Mouse (Mus musculus) G1E-ER4 (cell line): Measurements from ENCODE around the gene Lypd4. TPM values are rescaled to one million over a fixed set of nuclear protein-coding genes. Genes with fewer than 3 reads are reported as not detected.
A peak's percentile ranks its signal among the peaks of the same experiment; 100 is the strongest.

ENCODE experiments used
- GATA1 ChIP-seq: IDR thresholded peaks from one replicate; pipeline ENCODE4 v1.8.0; 2012; ENCODE audit warnings: low read length, inconsistent platforms
- polyA plus RNA-seq: library from polyadenylated mRNA; stranded (reverse); fragments of >175 nt; gene quantifications from 2 replicates; pipeline ENCODE4 v1.2.3, GENCODE M21; 2012

Lypd4 gene
- polyA plus RNA-seq, 1 experiment = not detected

DNA sequence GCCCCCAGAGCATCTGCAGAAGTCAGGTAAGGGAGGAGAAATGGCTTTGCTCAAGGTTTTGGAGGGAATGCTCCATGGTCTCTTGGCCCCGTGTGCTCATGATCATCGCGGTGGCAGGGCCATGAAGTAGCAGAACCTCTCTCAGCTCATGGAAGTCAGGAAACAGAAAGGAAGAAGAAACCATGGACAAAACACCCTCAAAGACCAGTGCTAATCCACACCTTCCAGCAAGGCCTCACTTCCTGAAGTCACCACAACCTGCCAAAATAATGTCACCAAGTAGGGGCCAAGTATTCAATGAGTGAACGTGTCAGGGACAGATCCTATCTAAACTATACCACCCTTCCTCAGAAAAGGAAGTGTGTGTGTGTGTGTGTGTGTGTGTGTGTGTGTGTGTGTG, 6.9 kb downstream of the Lypd4 start:
- TF ChIP-seq GATA1 = no peak

- no peak for TF ChIP-seq GATA1
Observed at GRCm38 (mm10) chr7:24861913-24862312, 7.8 kb downstream of the Lypd4 start, which contains the start of gene Gm9844. Gene Gm9844 (plus strand): TSS chr7:24862213.

GRCm38 (mm10) chr7:24859234-24859633, 10.5 kb downstream of the Lypd4 start:
- peak; percentile 23 for TF ChIP-seq GATA1

DNA sequence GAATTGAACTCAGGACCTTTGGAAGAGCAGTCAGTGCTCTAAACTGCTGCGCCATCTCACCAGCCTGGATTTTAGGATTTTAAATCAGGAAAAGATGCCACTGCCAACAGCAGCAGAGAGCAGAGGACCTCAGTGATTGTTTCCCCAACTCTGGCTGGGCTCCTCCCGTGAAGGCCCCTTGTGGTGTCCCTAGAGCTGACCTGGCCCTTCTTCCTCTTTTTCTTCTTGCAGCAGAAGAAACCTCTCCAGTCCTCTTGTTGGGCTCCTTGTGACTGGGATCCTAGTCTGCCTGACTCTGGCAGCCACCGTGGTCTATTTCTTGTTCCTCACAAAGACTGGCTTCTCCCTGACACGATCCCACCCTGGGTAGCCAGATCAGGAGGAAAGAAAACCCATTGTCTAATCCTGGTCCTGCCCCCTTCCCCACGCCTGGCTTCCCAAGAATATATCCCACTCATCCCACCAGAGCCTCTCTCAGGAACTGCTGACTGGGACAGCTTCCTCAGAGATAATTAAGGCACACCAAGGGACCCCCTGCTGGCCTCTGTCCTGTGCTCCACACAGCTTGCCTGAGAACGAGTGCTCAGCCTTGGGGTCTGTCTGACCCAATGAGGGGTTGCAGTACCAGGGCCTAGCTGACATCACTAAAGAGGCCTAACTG, 13.2 kb downstream of the Lypd4 start:
- TF ChIP-seq GATA1 = no peak

GRCm38 (mm10) chr7:24853695-24854094, 16.0 kb downstream of the Lypd4 start:
- TF ChIP-seq GATA1 = no peak

DNA sequence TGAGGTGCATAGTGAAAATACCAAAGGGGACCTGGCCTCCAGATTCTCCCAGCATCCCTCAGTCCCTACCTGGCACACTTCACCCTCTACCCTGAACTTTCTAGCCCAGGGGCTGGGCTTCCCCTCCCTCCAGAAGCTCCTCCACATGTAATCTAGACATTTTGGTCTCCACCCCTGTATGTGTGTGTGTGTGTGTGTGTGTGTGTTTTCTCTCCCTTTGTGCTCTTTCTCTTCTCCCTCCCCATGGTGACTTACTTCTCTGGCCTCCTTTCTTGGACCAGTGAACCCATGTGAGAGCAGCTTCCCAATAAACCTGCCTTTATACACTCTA, 16.5 kb downstream of the Lypd4 start:
- no peak for TF ChIP-seq GATA1

- TF ChIP-seq GATA1 = no peak
Observed at GRCm38 (mm10) chr7:24852557-24853232, 17.0 kb downstream of the Lypd4 start.

- TF ChIP-seq GATA1 = peak; percentile 14
Observed at GRCm38 (mm10) chr7:24851596-24852325, 18.0 kb downstream of the Lypd4 start.

GRCm38 (mm10) chr7:24850899-24851303, 18.8 kb downstream of the Lypd4 start:
- peak; percentile 54 for TF ChIP-seq GATA1

DNA sequence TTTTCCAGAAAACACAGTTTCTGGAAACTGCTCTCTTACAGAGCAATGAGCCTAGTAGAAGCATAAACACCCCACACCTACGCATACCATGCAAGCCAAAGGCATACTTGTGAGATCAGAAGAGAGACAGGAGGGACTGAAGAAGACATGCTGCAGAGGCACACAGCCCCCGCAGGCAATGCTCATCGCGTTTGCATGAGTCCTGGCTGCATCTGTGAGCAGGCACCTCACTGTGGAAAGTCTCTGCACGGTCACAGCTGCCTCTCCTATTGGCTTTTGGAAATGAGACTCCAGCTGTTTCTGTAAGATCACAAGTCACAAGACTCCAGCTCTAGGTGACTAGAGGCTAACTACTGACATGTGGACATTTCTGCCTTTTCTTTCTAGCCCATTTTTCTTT, 19.6 kb downstream of the Lypd4 start:
- no peak for TF ChIP-seq GATA1

DNA sequence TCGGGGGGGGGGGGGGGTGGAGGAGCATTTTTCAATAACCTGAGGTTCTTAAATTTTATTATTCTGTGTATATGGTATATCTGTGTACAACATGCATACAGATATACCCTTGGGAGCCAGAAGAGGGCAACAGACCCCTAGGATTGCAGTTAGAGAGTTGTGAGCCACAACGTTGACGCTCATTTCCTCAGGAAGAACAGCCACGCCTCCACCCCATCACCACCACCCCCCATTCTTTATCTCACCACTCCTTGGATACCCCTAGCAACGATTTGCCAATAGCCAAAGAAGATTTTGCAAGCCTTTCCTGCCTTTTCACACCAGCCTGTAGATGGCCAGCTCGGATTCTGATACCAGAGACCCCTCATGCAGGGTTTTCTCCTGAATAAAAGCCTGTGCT, 24.0 kb downstream of the Lypd4 start:
- no peak for TF ChIP-seq GATA1

- TF ChIP-seq GATA1 = no peak
Observed at GRCm38 (mm10) chr7:24845181-24845580, 24.6 kb downstream of the Lypd4 start.

DNA sequence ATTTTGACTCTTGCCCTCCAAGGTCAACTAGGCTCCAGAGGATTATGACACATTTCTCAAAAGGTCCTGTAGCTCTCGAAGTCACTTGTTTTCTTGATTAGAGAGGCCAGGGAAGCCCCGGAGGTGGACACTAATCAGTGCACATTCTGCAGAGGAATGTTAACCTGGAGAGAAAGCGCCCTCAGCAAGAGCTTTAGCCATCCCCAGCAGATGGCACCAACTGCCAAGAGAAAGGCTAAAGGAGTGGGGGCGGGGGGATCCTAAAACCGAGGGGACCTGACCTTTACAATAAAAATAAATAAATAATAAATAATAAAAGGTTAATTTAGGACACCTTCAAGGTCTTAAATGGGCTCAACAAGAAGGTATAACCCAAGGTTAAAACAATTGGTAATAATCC, 25.6 kb downstream of the Lypd4 start:
- no peak for TF ChIP-seq GATA1

DNA sequence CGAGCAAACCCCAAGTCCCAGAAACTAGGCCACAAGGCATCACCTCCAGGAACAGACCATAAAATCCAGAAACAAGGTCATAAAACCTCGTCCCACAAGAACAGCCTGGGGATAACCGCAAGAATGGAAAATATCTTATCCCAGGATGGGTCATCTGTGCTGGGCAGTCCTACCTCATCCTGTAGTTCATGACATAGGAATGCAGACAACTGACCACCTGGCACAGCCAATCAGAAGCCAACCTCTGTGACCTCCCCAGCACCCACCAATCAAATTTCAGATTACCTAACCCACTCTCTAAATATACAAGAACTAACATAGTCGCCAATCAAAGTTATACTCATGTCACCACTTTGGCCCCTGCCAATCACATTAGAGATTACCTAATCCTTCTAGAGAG, 28.7 kb downstream of the Lypd4 start:
- no peak for TF ChIP-seq GATA1

- TF ChIP-seq GATA1 = no peak
Observed at GRCm38 (mm10) chr7:24840331-24840730, 29.4 kb downstream of the Lypd4 start.

- no peak for TF ChIP-seq GATA1
Observed at GRCm38 (mm10) chr7:24839410-24839808, 30.3 kb downstream of the Lypd4 start.

GRCm38 (mm10) chr7:24827181-24827580, 42.6 kb downstream of the Lypd4 start:
- TF ChIP-seq GATA1 = no peak
